Mouse (Mus musculus): ENCODE data around the gene 4921501E09Rik.

4921501E09Rik gene

DNA sequence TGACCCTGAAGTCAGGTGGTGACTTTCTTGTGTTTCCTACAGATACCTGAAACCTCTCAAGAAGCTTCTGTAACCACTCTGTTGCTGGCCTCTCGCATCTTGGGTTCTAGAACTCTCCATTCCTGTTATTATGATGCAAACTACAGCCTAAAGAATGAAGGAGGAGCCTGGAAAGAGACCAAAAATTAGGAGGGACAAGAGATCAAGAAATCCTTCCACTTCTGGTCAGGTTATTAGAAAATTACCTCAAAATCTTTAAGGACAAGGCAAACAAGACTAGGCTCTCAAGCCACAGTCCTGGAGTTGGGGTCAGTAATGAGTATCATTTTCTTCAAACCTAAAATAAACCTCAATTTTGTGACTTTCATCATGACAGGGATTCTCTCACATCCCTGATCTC, at the start of gene 4921501E09Rik:
4921501E09Rik (minus strand) TSS at position 101 of the 400 bp plus-strand sequence.
- in situ Hi-C loops (cut with MboI; ENCODE audit: low pct_unique_long_range_greater_than_20kb in 1 of 2, low sequenced_read_pairs in 2 of 2, unreplicated experiment in 1 of 2): no loop called here

- in situ Hi-C loops (cut with MboI; ENCODE audit: low pct_unique_long_range_greater_than_20kb in 1 of 2, low sequenced_read_pairs in 2 of 2, unreplicated experiment in 1 of 2): no loop called here
These were observed 29.5 kb upstream of the 4921501E09Rik start for GRCm38 (mm10) chr17:33097396-33097795.

DNA sequence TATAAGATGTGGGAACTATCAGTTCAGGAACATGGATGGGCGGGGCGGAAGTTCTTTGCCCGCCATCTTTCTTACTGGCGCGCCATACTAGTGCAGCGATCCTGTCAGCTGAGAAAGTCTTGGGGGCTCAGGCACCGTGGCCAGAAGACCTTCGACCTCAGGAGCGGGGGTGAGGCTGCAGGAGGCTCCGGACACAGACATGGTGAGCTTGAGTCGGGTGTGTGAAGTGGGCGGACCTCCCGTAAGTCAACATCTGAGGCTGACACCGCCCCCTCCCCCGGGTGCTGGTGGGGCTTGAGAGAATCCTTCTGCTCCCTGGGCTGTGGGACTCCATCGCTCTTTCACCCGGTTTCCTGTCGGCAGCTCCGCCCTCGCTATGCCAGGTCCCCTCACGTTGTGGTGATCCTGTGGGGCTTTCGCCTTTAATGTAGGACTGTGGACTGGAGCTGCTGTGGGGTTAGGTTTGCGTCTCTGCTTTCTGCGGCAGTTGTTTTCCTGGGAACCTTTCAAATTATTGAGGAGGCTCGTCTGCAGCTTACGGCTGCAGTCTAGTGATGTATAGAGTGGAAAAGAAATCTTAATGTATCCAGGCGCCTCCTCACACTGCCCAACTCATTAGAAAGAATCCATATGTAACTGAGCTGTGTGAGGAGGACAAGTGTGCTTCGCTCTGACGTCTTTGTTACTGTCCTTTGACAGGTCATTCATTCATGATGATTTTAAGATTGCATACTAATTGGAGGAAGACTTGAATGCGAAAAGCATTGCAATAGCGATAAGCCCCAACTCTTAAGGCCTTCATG, 24.7 kb upstream of the 4921501E09Rik start:
- in situ Hi-C loops (cut with MboI; ENCODE audit: low pct_unique_long_range_greater_than_20kb in 1 of 2, low sequenced_read_pairs in 2 of 2, unreplicated experiment in 1 of 2): no loop called here

DNA sequence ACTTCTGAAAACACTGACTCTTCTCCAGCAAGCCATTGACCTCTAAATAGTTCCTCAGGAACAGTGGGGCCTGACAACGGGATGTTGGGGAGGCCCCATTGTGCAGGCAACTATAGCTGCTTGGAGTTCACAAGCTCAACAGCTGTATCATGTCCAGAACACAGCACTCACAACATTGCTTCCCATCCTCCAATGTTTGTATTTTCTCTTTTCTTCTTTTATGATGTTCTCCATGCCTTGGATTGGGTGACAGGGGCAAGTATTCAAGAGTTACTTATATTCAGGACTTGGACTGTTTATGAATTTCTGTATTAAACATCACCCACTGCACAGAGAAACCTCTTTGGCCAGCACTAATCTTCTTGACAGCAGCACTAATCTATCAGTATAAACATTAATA, 23.8 kb upstream of the 4921501E09Rik start:
- in situ Hi-C loops (cut with MboI; ENCODE audit: low pct_unique_long_range_greater_than_20kb in 1 of 2, low sequenced_read_pairs in 2 of 2, unreplicated experiment in 1 of 2): no loop called here

DNA sequence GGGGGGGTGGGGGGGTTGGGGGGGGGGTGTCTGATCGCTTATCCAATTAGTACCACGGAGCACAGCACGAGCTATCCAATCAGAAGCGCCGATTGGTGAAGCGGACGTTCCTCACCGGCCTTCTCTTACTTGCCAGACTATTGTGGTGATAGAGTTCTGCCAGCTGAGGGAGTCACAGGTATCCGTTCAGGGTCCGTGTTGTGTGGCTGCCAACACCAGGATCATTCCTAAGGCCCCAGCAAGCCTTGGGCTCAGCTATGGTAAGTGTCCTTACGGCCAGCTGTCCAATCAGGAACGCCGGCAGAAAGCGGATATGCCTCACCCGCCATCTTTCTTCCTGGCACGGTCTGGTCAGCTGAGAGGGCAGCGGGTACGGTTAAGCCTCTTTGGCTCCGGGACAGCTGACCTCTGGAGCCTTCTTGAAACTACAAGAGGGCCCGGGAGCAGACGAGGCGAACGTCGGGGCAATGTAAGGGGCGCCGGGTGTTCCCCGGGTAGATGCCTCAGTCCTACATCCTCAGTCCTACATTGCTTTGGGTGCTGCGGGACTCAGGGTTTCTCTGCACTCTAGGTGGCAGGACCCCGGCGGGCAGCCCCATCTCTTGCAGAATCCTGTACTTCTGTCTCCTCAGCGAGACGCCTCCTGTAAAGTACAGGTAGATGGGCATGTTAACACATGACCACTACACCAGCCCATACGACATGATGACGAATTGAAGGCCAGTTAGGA, 21.5 kb upstream of the 4921501E09Rik start, which contains the start of gene Zfp563:
Zfp563 (plus strand) TSS at position 91 of the 730 bp plus-strand sequence.
- in situ Hi-C loops (cut with MboI; ENCODE audit: low pct_unique_long_range_greater_than_20kb in 1 of 2, low sequenced_read_pairs in 2 of 2, unreplicated experiment in 1 of 2): no loop called here

DNA sequence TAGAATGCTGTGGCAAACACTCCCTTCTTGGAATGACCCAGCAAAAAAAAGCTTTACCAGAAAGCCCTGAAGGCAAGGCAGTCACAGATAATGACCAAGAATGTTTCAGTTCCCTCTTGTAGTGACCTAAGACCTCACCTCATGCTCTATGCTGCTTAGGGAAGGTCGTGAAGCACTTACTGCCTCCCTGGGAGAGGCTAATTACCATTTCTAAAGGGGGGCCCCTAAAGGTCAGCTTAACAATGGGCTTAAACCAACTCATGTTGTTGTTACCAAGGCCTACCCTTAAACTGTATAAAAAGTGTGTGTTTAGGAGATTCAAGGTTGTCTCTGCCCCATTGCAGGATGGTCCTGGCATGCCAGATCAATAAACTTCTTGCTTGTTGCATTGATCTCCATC, 4.9 kb downstream of the 4921501E09Rik start:
- in situ Hi-C loops (cut with MboI; ENCODE audit: low pct_unique_long_range_greater_than_20kb in 1 of 2, low sequenced_read_pairs in 2 of 2, unreplicated experiment in 1 of 2): no loop called here

DNA sequence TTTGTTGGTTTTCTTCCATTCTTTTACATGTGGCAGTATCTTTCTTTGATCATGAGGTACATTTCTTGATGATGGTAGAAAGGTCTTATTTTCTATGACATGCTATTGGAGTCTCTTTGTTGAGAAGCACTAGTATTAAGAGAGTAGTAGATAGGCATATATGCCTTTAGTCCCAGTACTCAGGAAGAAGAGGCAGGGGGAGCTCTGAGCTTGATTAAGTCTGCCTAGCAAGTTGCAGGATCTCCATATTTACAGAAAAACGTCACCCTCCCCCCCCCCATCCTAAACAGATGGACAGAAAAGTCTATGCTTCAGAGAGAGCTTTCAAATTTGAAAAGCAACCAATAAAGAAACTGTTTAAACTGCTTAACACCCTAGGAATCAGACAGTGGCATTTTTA, 9.1 kb downstream of the 4921501E09Rik start:
- in situ Hi-C loops (cut with MboI; ENCODE audit: low pct_unique_long_range_greater_than_20kb in 1 of 2, low sequenced_read_pairs in 2 of 2, unreplicated experiment in 1 of 2): no loop called here

DNA sequence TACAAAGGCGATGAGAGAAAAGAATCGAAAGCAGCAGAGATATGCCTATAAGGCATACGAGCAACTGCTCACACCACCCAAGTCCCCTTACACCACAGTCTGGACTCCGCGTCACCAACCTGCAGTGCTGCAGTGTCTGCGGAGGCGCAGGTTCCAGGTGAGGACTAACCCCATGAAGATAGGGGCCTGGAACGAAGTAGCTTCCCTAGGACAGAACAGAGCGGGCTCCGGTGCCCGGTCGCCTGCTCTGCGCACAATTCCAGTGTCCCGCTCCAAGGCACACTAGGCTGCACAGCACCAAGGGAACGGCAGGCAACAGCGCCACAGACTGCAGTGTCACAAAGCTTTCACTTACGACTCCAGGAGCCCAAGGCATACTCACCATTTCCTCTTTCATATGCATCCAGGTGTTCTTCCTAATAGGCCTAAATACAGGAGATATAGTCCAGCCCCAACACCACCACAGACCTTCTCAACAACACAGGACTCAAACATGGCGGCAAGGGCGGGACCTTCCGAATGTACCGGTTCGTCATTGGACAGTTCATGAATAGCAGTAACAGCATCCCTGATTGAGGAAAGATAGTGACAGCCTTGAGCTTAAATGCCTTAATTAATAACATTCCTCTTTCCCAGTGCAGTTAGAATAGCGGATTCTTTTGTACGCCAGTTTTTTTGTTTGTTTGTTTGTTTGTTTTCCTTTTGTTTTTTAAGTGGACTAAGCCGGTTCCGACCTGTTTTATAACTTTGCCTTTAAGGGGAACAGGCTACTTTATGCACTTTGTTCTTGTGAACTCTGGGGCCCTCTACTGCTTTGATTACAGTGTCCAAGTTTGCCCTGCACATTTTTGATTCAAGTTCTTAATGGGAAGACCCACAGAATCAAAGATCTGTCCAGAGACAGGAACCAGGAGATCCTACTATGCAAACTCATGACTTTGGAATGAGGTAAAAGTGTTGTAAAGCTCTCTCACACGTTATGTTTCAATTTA, 34.7 kb downstream of the 4921501E09Rik start, which contains the start of gene Zfp763:
Zfp763 (minus strand) TSS at position 503 of the 992 bp plus-strand sequence.
- in situ Hi-C loops (cut with MboI; ENCODE audit: low pct_unique_long_range_greater_than_20kb in 1 of 2, low sequenced_read_pairs in 2 of 2, unreplicated experiment in 1 of 2): loop anchor here in 1 of 2 experiments (25.0 kb wide), 1 partner anchor 304 kb away; no protein-coding TSS in a partner anchor

DNA sequence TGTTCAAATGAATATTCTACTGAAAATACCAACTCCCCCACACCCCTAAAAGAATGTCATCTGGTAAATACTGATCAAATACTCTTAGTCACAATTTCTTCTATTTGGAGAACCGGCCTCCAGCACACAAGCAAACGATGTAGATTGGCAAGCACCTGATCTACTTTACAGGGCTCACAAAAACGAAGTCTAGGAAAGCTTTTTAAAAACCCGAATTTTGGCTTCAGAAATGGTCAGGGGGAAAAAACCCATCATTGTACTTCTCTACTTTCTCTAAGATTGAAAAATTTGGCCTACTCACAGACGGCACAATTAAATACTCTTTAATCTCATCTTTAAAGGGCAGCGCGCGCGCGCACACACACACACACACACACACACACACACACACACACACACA, 35.5 kb downstream of the 4921501E09Rik start:
- in situ Hi-C loops (cut with MboI; ENCODE audit: low pct_unique_long_range_greater_than_20kb in 1 of 2, low sequenced_read_pairs in 2 of 2, unreplicated experiment in 1 of 2): loop anchor here in 1 of 2 experiments (25.0 kb wide), 1 partner anchor 305 kb away; no protein-coding TSS in a partner anchor

- in situ Hi-C loops (cut with MboI; ENCODE audit: low pct_unique_long_range_greater_than_20kb in 1 of 2, low sequenced_read_pairs in 2 of 2, unreplicated experiment in 1 of 2): loop anchor here (5.0 to 25.0 kb wide), 3 partner anchors 52 to 467 kb away; no protein-coding TSS in a partner anchor
These were observed 47.4 kb downstream of the 4921501E09Rik start for GRCm38 (mm10) chr17:33020434-33020833.

Data from mouse embryonic stem cell (cell line).